Mouse (Mus musculus) testis, adult 2 months (tissue): ENCODE measurements at regions not wholly inside any gene's neighbourhood (a gene's known extent, or its start where the extent isn't known, plus 50 kb on each side); places are given as distances from the start of the nearest gene placed in this dataset.

Source experiments
- H3K27ac ChIP-seq: fragments of 200-500 bp; 2 replicates; pipeline ENCODE4 v1.5.1; 2012; ENCODE audit warnings: low read depth, low read length; ENCODE audit not compliant: control insufficient read depth, insufficient read depth
- H3K27me3 ChIP-seq: fragments of 200-500 bp; 2 replicates; pipeline ENCODE4 v1.6.1; 2012; ENCODE audit warnings: mild to moderate bottlenecking, low read length, moderate library complexity; ENCODE audit not compliant: control insufficient read depth, insufficient read depth
- H3K36me3 ChIP-seq: fragments of 200-500 bp; 2 replicates; pipeline ENCODE4 v1.6.1; 2012; ENCODE audit warnings: mild to moderate bottlenecking, low read length; ENCODE audit not compliant: control insufficient read depth, insufficient read depth
- H3K4me1 ChIP-seq: fragments of 200-500 bp; 2 replicates; pipeline ENCODE4 v1.6.1; 2012; ENCODE audit warnings: low read length; ENCODE audit not compliant: control insufficient read depth, insufficient read depth
- H3K4me3 ChIP-seq: fragments of 200-500 bp; 2 replicates; pipeline ENCODE4 v1.5.1; 2012; ENCODE audit warnings: low read depth, mild to moderate bottlenecking, low read length, moderate library complexity, mixed read lengths; ENCODE audit not compliant: control insufficient read depth
- CTCF ChIP-seq: fragments of 200-500 bp; IDR thresholded peaks from 2 replicates; pipeline ENCODE4 v1.5.1; 2012; ENCODE audit warnings: low read depth, mild to moderate bottlenecking, inconsistent platforms, low read length, moderate library complexity; ENCODE audit not compliant: control insufficient read depth, insufficient read depth, insufficient replicate concordance
- POLR2A ChIP-seq: fragments of 200-500 bp; IDR thresholded peaks from 2 replicates; pipeline ENCODE4 v1.6.1; 2012; ENCODE audit warnings: low read depth, mild to moderate bottlenecking, inconsistent platforms, low read length, moderate library complexity; ENCODE audit not compliant: control insufficient read depth

GRCm38 (mm10) chr6:117390233-117390848, 222.0 kb downstream of the Cxcl12 start:
- no peaks in the 10 kb centered on the region for H3K27me3 ChIP-seq
- no peaks in the 10 kb centered on the region for H3K4me1 ChIP-seq
- no peak overlapping the region for H3K27ac ChIP-seq
- no peak overlapping the region for H3K4me3 ChIP-seq
- H3K36me3 ChIP-seq, result no peaks in the 10 kb centered on the region
- TF ChIP-seq POLR2A, result no peak
- TF ChIP-seq CTCF, result no peak

GRCm38 (mm10) chr6:117393480-117393879, 225.1 kb downstream of the Cxcl12 start:
- no peak for TF ChIP-seq POLR2A
- TF ChIP-seq CTCF, result no peak
- Histone ChIP-seq H3K27me3 (no peaks in the 10 kb centered on the region), H3K4me3 (no peak overlapping the region), H3K4me1 (no peaks in the 10 kb centered on the region), H3K27ac (no peak overlapping the region), H3K36me3 (no peaks in the 10 kb centered on the region)

- no peak for TF ChIP-seq CTCF
- no peak for TF ChIP-seq POLR2A
- no peak overlapping the region for H3K27ac ChIP-seq
- H3K27me3 ChIP-seq, result no peaks in the 10 kb centered on the region
- H3K4me1 ChIP-seq, result no peaks in the 10 kb centered on the region
- H3K36me3 ChIP-seq, result no peaks in the 10 kb centered on the region
- no peak overlapping the region for H3K4me3 ChIP-seq
Measured at GRCm38 (mm10) chr6:117405589-117406311, 237.4 kb downstream of the Cxcl12 start.

- Histone ChIP-seq H3K36me3 (no peaks in the 10 kb centered on the region), H3K27ac (no peak overlapping the region), H3K4me1 (no peaks in the 10 kb centered on the region), H3K27me3 (no peaks in the 10 kb centered on the region), H3K4me3 (no peak overlapping the region)
- TF ChIP-seq CTCF (no peak), POLR2A (no peak)
Measured at GRCm38 (mm10) chr6:117406312-117406595, 237.9 kb downstream of the Cxcl12 start.

GRCm38 (mm10) chr6:117406757-117407156, 238.4 kb downstream of the Cxcl12 start:
- Histone ChIP-seq H3K27ac (no peak overlapping the region), H3K4me1 (no peaks in the 10 kb centered on the region), H3K4me3 (no peak overlapping the region), H3K27me3 (no peaks in the 10 kb centered on the region), H3K36me3 (no peaks in the 10 kb centered on the region)
- no peak for TF ChIP-seq CTCF
- no peak for TF ChIP-seq POLR2A

GRCm38 (mm10) chr6:117407206-117407858, 239.0 kb downstream of the Cxcl12 start:
- H3K27ac ChIP-seq, result no peak overlapping the region
- H3K36me3 ChIP-seq, result no peaks in the 10 kb centered on the region
- no peaks in the 10 kb centered on the region for H3K4me1 ChIP-seq
- no peaks in the 10 kb centered on the region for H3K27me3 ChIP-seq
- TF ChIP-seq POLR2A (no peak), CTCF (no peak)
- H3K4me3 ChIP-seq, result no peak overlapping the region

- no peaks in the 10 kb centered on the region for H3K27me3 ChIP-seq
- no peaks in the 10 kb centered on the region for H3K4me1 ChIP-seq
- H3K27ac ChIP-seq, result no peak overlapping the region
- no peaks in the 10 kb centered on the region for H3K36me3 ChIP-seq
- H3K4me3 ChIP-seq, result no peak overlapping the region
- no peak for TF ChIP-seq CTCF
- TF ChIP-seq POLR2A, result no peak
Measured at GRCm38 (mm10) chr6:117407953-117408352, 239.6 kb downstream of the Cxcl12 start.
